Mouse (Mus musculus) monocyte, adult 5-6 weeks (primary cell): ENCODE data around the gene Spata25. TPM values are rescaled to one million over a fixed set of nuclear protein-coding genes. Genes with fewer than 3 reads are reported as not detected.
A peak's percentile ranks its signal among the peaks of the same experiment; 100 is the strongest.
"Not testable (repeated sequence)": the region's sequence is repeated elsewhere in the genome, so short reads cannot be mapped to it uniquely, and the experiment has no call there.

Source experiments
- ATAC-seq: fragments of 153-309, 156-312 bp; replicated peaks from 2 replicates; pipeline ENCODE4 v1.8.0; 2017; ENCODE audit warnings: mild to moderate bottlenecking; ENCODE audit not compliant: low TSS enrichment, insufficient number of reproducible peaks, severe bottlenecking, poor library complexity, low FRiP score
- total RNA-seq: library from RNA; stranded (forward); fragments of 200-1000, 200-491, 200-594 nt; gene quantifications from 3 replicates; pipeline ENCODE4 v1.2.3, GENCODE M21; 2017

Gene Spata25
- total RNA-seq, 1 experiment from 2014 or later, result not detected

- ATAC-seq, result peak; percentile 76
Observed at GRCm38 (mm10) chr2:164857101-164857821, 28.9 kb upstream of the Spata25 start, which contains the start of gene Pltp. TSS of gene Pltp (minus strand) at chr2:164857711.

- peak; percentile 13 for ATAC-seq
Observed at GRCm38 (mm10) chr2:164856309-164857100, 28.2 kb upstream of the Spata25 start.

- not testable (repeated sequence) for ATAC-seq
Observed at GRCm38 (mm10) chr2:164855572-164855971, 27.2 kb upstream of the Spata25 start.

- no peak for ATAC-seq
Observed at GRCm38 (mm10) chr2:164850061-164850460, 21.7 kb upstream of the Spata25 start.

- ATAC-seq, result no peak
Observed at GRCm38 (mm10) chr2:164845782-164846181, 17.4 kb upstream of the Spata25 start.

GRCm38 (mm10) chr2:164835164-164835563 lies 6.8 kb upstream of the Spata25 start:
- ATAC-seq, result no peak

GRCm38 (mm10) chr2:164834531-164834930 lies 6.2 kb upstream of the Spata25 start:
- no peak for ATAC-seq

- peak; percentile 52 for ATAC-seq
Observed at GRCm38 (mm10) chr2:164833314-164833959, 5.1 kb upstream of the Spata25 start, which contains the start of gene Neurl2. TSS of gene Neurl2 (minus strand) at chr2:164833456.

GRCm38 (mm10) chr2:164832748-164833301 lies 4.5 kb upstream of the Spata25 start, which contains the start of gene Ctsa:
TSS of gene Ctsa (plus strand) at chr2:164832873.
- peak; percentile 66 for ATAC-seq

- 0 out of 2 replicates have a peak, but pooled peaks have one; percentile 0 for ATAC-seq
Observed at GRCm38 (mm10) chr2:164832032-164832747, 3.9 kb upstream of the Spata25 start.

- no peak for ATAC-seq
Observed at GRCm38 (mm10) chr2:164831029-164831428, 2.7 kb upstream of the Spata25 start.

GRCm38 (mm10) chr2:164829090-164829489 lies 753 bp upstream of the Spata25 start:
- ATAC-seq, result no peak

- no peak for ATAC-seq
Observed at GRCm38 (mm10) chr2:164827146-164827850, 1.0 kb downstream of the Spata25 start.

- ATAC-seq, result no peak
Observed at GRCm38 (mm10) chr2:164825521-164825920, 2.8 kb downstream of the Spata25 start.

GRCm38 (mm10) chr2:164823969-164824368 lies 4.4 kb downstream of the Spata25 start:
- ATAC-seq, result no peak

- peak; percentile 14; the same call in 1 of the 2 replicates for ATAC-seq
Observed at GRCm38 (mm10) chr2:164823181-164823585, 5.2 kb downstream of the Spata25 start.

GRCm38 (mm10) chr2:164822636-164823165 lies 5.6 kb downstream of the Spata25 start, which contains the start of gene Zswim1:
TSS of gene Zswim1 (plus strand) at chr2:164822686.
- ATAC-seq, result peak; percentile 96
